Mouse (Mus musculus) heart, postnatal 0 days (tissue): ENCODE measurements around the gene H2-Oa. TPM values are rescaled to one million over a fixed set of nuclear protein-coding genes. Genes with fewer than 3 reads are reported as not detected.
A peak's percentile ranks its signal among the peaks of the same experiment; 100 is the strongest.

ENCODE experiments used
- ATAC-seq: fragments of 200-750 bp; cut with Nextera tagmentation; 2 replicates; pipeline ENCODE4 v1.8.0; 2017; ENCODE audit warnings: low read depth, moderate number of reproducible peaks, moderate library complexity; ENCODE audit not compliant: insufficient read depth
- DNase-seq: peaks from one replicate; pipeline ENCODE4 v3.0.0-alpha.2; 2016; ENCODE audit warnings: low spot score
- H3K27ac ChIP-seq: fragments of 300-500 bp; sonication (generic); 2 replicates; pipeline ENCODE4 v1.5.1; 2014; ENCODE audit warnings: low read depth, mild to moderate bottlenecking
- H3K27me3 ChIP-seq: fragments of 300-500 bp; sonication (generic); 2 replicates; pipeline ENCODE4 v1.6.1; 2014; ENCODE audit warnings: low read length, mixed read lengths; ENCODE audit not compliant: control insufficient read depth, insufficient read depth
- H3K36me3 ChIP-seq: fragments of 300-500 bp; sonication (generic); replicated peaks from 2 replicates; pipeline ENCODE4 v1.6.1; 2014; ENCODE audit warnings: low read length, mixed read lengths; ENCODE audit not compliant: control insufficient read depth, insufficient read depth
- H3K4me1 ChIP-seq: fragments of 300-500 bp; sonication (generic); 2 replicates; pipeline ENCODE4 v1.6.1; 2014; ENCODE audit warnings: antibody characterized with exemption; ENCODE audit not compliant: control insufficient read depth, insufficient read depth
- H3K4me2 ChIP-seq: fragments of 300-500 bp; sonication (generic); 2 replicates; pipeline ENCODE4 v1.6.1; 2014; ENCODE audit warnings: low read depth, mild to moderate bottlenecking, low read length, moderate library complexity
- H3K4me3 ChIP-seq: fragments of 300-500 bp; sonication (generic); 2 replicates; pipeline ENCODE4 v1.5.1; 2014; ENCODE audit warnings: low read depth, low read length
- H3K9ac ChIP-seq: fragments of 300-500 bp; sonication (generic); replicated peaks from 2 replicates; pipeline ENCODE4 v1.6.1; 2014; ENCODE audit warnings: low read depth, low read length, mixed read lengths
- H3K9me3 ChIP-seq: fragments of 300-500 bp; sonication (generic); replicated peaks from 2 replicates; pipeline ENCODE4 v1.6.1; 2016; ENCODE audit warnings: low read length; ENCODE audit not compliant: control insufficient read depth
- CTCF ChIP-seq: IDR thresholded peaks from 2 replicates; pipeline ENCODE4 v1.5.1; 2016; ENCODE audit warnings: antibody characterized with exemption, control low read depth, low read depth
- EP300 ChIP-seq: IDR thresholded peaks from 2 replicates; pipeline ENCODE4 v1.6.1; 2016; ENCODE audit warnings: antibody characterized with exemption, low read depth
- WGBS: fragments of 180-500 bp; shearing (Covaris S2); extraction: QIAGEN DNeasy Blood & Tissue Kit; methylation state at CpG from one replicate; pipeline ENCODE4 v1.1.7; 2014; 5-methylcytosine and 5-hydroxymethylcytosine counted together
- polyA plus RNA-seq: library from polyadenylated mRNA; unstranded; fragments of >200 nt; fragmentation: Nextera tagmentation; extraction: Ambion mirVana; gene quantifications from 2 replicates; pipeline ENCODE4 v1.2.1, GENCODE M21; 2015
- total RNA-seq: library from RNA; depleted of rRNA; stranded (reverse); fragments of >200 nt; gene quantifications from 2 replicates; pipeline ENCODE4 v1.2.3, GENCODE M21; 2014; ENCODE audit warnings: low replicate concordance

H2-Oa gene
- total and polyA plus RNA-seq, 2 experiments from 2014 or later: not detected

GRCm38 (mm10) chr17:34083104-34083503 lies 9.0 kb upstream of the H2-Oa start:
- Histone ChIP-seq H3K27ac (no peak overlapping the region), H3K4me2 (no peak overlapping the region), H3K4me3 (no peak overlapping the region), H3K4me1 (no peaks in the 10 kb centered on the region), H3K36me3 (no peaks in the 10 kb centered on the region), H3K27me3 (peaks cover 20% of the 10 kb centered on the region), H3K9me3 (no peaks in the 10 kb centered on the region), H3K9ac (no peak overlapping the region)
- ATAC-seq: no peak
- DNase-seq: no peak
- TF ChIP-seq CTCF (no peak), EP300 (no peak)
- 15% methylated on average over 8 of the region's 8 CpGs for WGBS

DNA sequence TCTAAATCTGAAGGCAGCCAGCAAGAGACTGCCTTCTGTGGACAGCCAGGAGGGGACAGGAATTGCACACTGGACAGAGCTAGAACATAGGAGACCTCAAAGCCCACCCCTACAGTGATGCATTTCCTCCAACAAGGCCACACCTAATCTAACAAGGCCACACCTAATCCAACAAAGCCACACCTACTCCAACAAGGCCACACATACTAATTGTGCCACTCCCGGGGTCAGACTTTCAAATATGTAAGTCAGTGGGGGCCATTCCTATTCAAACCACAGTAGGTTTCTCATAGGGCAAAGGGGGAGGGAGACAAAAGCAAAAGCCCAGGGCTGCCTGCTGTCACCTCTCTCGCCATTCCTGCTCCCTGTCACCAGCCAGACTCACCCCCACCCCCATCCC lies 4.8 kb upstream of the H2-Oa start:
- Histone ChIP-seq H3K27me3 (peaks cover 20% of the 10 kb centered on the region; the same call in 1 of the 2 replicates), H3K4me2 (no peak overlapping the region), H3K9me3 (no peaks in the 10 kb centered on the region), H3K27ac (no peak overlapping the region), H3K9ac (no peak overlapping the region), H3K4me1 (no peaks in the 10 kb centered on the region), H3K4me3 (no peak overlapping the region), H3K36me3 (no peaks in the 10 kb centered on the region)
- 45% methylated on average over 2 of the region's 2 CpGs for WGBS
- no peak for ATAC-seq
- TF ChIP-seq EP300 (no peak), CTCF (no peak)
- DNase-seq: no peak

DNA sequence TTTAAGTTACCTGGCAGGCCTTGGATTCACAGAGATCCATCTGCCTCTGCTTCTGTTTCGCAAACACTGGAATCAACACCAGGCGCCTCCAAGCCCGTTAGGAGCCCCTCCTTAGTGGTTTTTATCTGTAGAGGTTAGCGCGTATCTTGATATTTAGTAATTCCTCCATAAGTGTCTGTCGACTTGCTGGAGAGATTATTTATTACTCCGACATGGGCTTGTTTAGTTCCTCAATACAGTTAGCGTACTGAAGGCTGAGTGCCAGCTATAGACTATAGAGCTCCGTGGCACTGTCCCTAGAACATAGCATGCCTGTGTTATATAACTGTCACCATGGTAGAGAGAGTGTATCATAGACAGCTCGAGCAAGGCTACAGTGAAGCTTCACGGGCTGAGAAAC lies 4.0 kb upstream of the H2-Oa start:
- H3K9ac ChIP-seq: no peak overlapping the region
- no peaks in the 10 kb centered on the region for H3K36me3 ChIP-seq
- H3K4me3 ChIP-seq: no peak overlapping the region
- 47% methylated on average over 11 of the region's 11 CpGs for WGBS
- H3K4me2 ChIP-seq: no peak overlapping the region
- no peak for ATAC-seq
- H3K27me3 ChIP-seq: peaks cover 14% of the 10 kb centered on the region; the same call in 1 of the 2 replicates
- H3K4me1 ChIP-seq: no peaks in the 10 kb centered on the region
- DNase-seq: no peak
- no peaks in the 10 kb centered on the region for H3K9me3 ChIP-seq
- no peak overlapping the region for H3K27ac ChIP-seq
- TF ChIP-seq CTCF (no peak), EP300 (no peak)

- DNase-seq: no peak
- WGBS: 55% methylated on average over 7 of the region's 7 CpGs
- ATAC-seq: no peak
Observed at GRCm38 (mm10) chr17:34090923-34091322, 1.2 kb upstream of the H2-Oa start.

GRCm38 (mm10) chr17:34093199-34093874 lies 1.2 kb downstream of the H2-Oa start:
- H3K4me2 ChIP-seq: no peak overlapping the region
- no peak for DNase-seq
- no peak overlapping the region for H3K9ac ChIP-seq
- H3K27ac ChIP-seq: no peak overlapping the region
- H3K36me3 ChIP-seq: no peaks in the 10 kb centered on the region
- H3K9me3 ChIP-seq: no peaks in the 10 kb centered on the region
- peaks cover 6% of the 10 kb centered on the region; the same call in 1 of the 2 replicates for H3K27me3 ChIP-seq
- H3K4me1 ChIP-seq: no peaks in the 10 kb centered on the region
- TF ChIP-seq EP300: no peak
- no peak for TF ChIP-seq CTCF
- ATAC-seq: no peak
- 26% methylated on average over 7 of the region's 7 CpGs for WGBS
- H3K4me3 ChIP-seq: no peak overlapping the region

More at GRCm38 (mm10) chr17:34090923-34091322, 1.2 kb upstream of the H2-Oa start:
- Histone ChIP-seq H3K36me3 (no peaks in the 10 kb centered on the region), H3K4me1 (no peaks in the 10 kb centered on the region), H3K27ac (no peak overlapping the region), H3K9me3 (no peaks in the 10 kb centered on the region), H3K4me2 (no peak overlapping the region), H3K27me3 (peaks cover 6% of the 10 kb centered on the region; the same call in 1 of the 2 replicates), H3K4me3 (no peak overlapping the region), H3K9ac (no peak overlapping the region)
- TF ChIP-seq CTCF: peak; percentile 13; the same call in 1 of the 2 replicates
- TF ChIP-seq EP300: no peak
